Mouse (Mus musculus) ES-E14 (cell line): ENCODE measurements at regions not wholly inside any gene's neighbourhood (a gene's known extent, or its start where the extent isn't known, plus 50 kb on each side); places are given as distances from the start of the nearest gene placed in this dataset.

Source experiments
- CHD2 ChIP-seq: IDR thresholded peaks from 2 replicates; pipeline ENCODE4 v1.6.1; 2014; ENCODE audit warnings: mild to moderate bottlenecking, low read depth, low read length, inconsistent platforms
- MAFK ChIP-seq: IDR thresholded peaks from 2 replicates; pipeline ENCODE4 v1.6.1; 2014; ENCODE audit warnings: mild to moderate bottlenecking, low read depth, low read length, inconsistent platforms; ENCODE audit not compliant: insufficient read depth

- TF ChIP-seq MAFK (no peak), CHD2 (no peak)
Measured at GRCm38 (mm10) chr11:79757513-79758071, 166.6 kb downstream of the Rab11fip4 start.
